Mouse (Mus musculus) stomach, postnatal 0 days (tissue): ENCODE measurements at regions not wholly inside any gene's neighbourhood (a gene's known extent, or its start where the extent isn't known, plus 50 kb on each side); places are given as distances from the start of the nearest gene placed in this dataset.

Experiments used
- CTCF ChIP-seq: IDR thresholded peaks from 2 replicates; pipeline ENCODE4 v1.5.1; 2016; ENCODE audit warnings: antibody characterized with exemption, low read depth, mild to moderate bottlenecking, moderate library complexity
- EP300 ChIP-seq: optimal IDR thresholded peaks from 2 replicates; pipeline ENCODE3; 2016; ENCODE audit warnings: antibody characterized with exemption

DNA sequence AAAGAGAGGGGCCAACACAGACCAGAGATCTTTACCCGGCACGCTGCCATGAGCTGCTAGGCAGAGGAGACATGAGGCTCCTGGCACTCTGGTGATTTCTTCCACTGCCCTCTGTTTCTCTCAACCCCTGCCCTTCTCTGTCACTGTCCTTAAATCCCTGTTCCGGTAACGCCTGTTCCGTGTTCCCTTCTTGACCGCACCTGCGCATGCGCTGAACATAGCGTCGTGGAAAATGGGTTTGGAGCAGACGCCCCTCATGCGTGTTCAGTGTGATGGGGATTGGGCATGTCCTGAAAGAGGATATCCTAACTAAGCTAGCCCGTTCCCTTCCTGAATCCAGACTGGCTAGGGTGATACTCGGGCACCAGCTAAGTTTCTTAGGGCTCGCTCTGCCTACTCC is 167.8 kb downstream of the Adgrd1 start:
- no peak for TF ChIP-seq CTCF
- TF ChIP-seq EP300: no peak
